Mouse (Mus musculus) forebrain, embryonic 16.5 days (tissue): ENCODE results near the gene Mob3b. TPM values are rescaled to one million over a fixed set of nuclear protein-coding genes. Genes with fewer than 3 reads are reported as not detected.

ENCODE experiments used
- ATAC-seq: fragments of 200-750 bp; cut with Nextera tagmentation; 2 replicates; pipeline ENCODE4 v1.8.0; 2017; ENCODE audit warnings: mild to moderate bottlenecking, moderate library complexity
- H3K27ac ChIP-seq: fragments of 300-500 bp; sonication (generic); 2 replicates; pipeline ENCODE4 v1.5.1; 2014; ENCODE audit warnings: low read length, control low read depth
- H3K27me3 ChIP-seq: fragments of 300-500 bp; sonication (generic); replicated peaks from 2 replicates; pipeline ENCODE4 v1.6.1; 2014; ENCODE audit warnings: low read length; ENCODE audit not compliant: control insufficient read depth, insufficient read depth
- H3K36me3 ChIP-seq: fragments of 300-500 bp; sonication (generic); 2 replicates; pipeline ENCODE4 v1.6.1; 2014; ENCODE audit not compliant: control insufficient read depth, insufficient read depth
- H3K4me1 ChIP-seq: fragments of 300-500 bp; sonication (generic); replicated peaks from 2 replicates; pipeline ENCODE4 v1.6.1; 2014; ENCODE audit warnings: low read length; ENCODE audit not compliant: control insufficient read depth, insufficient read depth
- H3K4me2 ChIP-seq: fragments of 300-500 bp; sonication (generic); 2 replicates; pipeline ENCODE4 v1.6.1; 2014; ENCODE audit warnings: mild to moderate bottlenecking, low read length, control low read depth
- H3K4me3 ChIP-seq: fragments of 300-500 bp; sonication (generic); replicated peaks from 2 replicates; pipeline ENCODE4 v1.5.1; 2014; ENCODE audit warnings: mild to moderate bottlenecking, low read length, control low read depth
- H3K9ac ChIP-seq: fragments of 300-500 bp; sonication (generic); replicated peaks from 2 replicates; pipeline ENCODE4 v1.6.1; 2014; ENCODE audit warnings: low read depth, low read length, control low read depth
- H3K9me3 ChIP-seq: fragments of 300-500 bp; sonication (generic); 2 replicates; pipeline ENCODE4 v1.6.1; 2016; ENCODE audit warnings: low read length; ENCODE audit not compliant: control insufficient read depth
- WGBS: fragments of 180-500 bp; shearing (Covaris S2); extraction: QIAGEN DNeasy Blood & Tissue Kit; methylation state at CpG from one replicate; pipeline ENCODE4 v1.1.7; 2014; 5-methylcytosine and 5-hydroxymethylcytosine counted together
- polyA plus RNA-seq: library from polyadenylated mRNA; unstranded; fragments of >200 nt; fragmentation: Nextera tagmentation; extraction: Ambion mirVana; gene quantifications from 2 replicates; pipeline ENCODE4 v1.2.1, GENCODE M21; 2015

Gene Mob3b
- polyA plus RNA-seq, 1 experiment from 2014 or later = 4.3 TPM

GRCm38 (mm10) chr4:35135806-35136205 lies 21.5 kb downstream of the Mob3b start:
- no peak for ATAC-seq
- no peak overlapping the region for H3K4me2 ChIP-seq
- WGBS = 70% methylated on average over 4 of the region's 4 CpGs

DNA sequence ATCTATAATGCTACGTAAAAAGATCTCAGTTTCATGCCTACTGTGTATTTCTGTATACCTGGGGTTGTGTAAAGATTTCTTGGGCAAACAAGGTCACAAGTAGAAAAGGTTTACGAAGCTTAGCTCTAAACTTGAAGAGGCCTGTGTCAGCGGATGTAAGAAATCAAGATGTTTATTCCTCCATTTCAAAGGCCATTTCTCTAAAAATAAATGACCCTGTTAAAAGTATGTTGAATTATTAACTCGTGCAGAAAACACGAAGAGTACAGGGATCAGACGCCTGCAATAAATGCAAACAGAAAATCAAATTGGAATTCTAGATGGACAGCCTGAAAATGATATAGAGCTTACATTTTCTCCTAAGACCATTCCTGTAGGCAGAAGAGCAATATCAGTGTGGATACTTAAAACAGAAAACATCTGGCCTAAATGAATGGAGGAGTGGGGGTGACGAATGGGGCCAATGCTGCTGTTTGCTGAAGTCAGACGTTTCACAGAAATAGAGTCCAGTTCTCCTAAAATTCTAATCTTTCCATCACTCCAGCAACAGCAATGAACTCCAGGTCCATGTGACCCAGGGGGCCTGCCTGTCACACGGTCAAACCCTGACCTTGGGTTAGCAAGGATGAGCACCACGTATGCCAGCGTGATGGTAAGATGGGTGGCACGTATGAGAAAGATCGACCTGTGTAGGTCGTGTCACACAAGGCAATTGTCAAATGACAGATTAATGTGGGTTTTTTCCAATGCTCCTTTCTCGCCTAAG lies 22.3 kb downstream of the Mob3b start:
- Histone ChIP-seq H3K27ac (no peak overlapping the region), H3K27me3 (no peaks in the 10 kb centered on the region), H3K4me3 (no peak overlapping the region), H3K9me3 (no peaks in the 10 kb centered on the region), H3K4me1 (no peaks in the 10 kb centered on the region), H3K36me3 (no peaks in the 10 kb centered on the region), H3K4me2 (no peak overlapping the region), H3K9ac (no peak overlapping the region)
- WGBS = 91% methylated on average over 15 of the region's 15 CpGs
- no peak for ATAC-seq

More at GRCm38 (mm10) chr4:35135806-35136205, 21.5 kb downstream of the Mob3b start:
- no peaks in the 10 kb centered on the region for H3K9me3 ChIP-seq
- no peak overlapping the region for H3K9ac ChIP-seq
- H3K36me3 ChIP-seq = no peaks in the 10 kb centered on the region
- no peaks in the 10 kb centered on the region for H3K27me3 ChIP-seq
- no peak overlapping the region for H3K27ac ChIP-seq
- H3K4me1 ChIP-seq = no peaks in the 10 kb centered on the region
- H3K4me3 ChIP-seq = no peak overlapping the region

DNA sequence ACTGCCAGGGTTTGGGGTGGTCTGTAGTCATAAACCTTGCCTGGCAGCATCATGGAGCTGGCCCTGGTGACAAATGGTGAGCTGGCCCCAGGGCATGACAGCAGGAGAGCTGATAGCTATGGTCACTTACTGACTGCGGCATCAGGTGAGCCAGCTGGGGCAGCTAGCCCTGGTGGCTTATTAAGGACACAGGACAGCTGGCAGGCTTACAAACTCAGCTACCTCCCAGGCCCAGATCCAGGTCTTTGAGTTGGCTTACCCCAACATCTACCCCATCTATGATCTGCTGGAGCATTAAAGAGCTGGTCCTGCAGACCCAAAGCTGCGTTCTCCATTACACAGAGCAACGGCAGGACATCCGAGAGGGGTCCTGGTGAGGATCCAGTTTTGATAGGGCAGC lies 23.9 kb downstream of the Mob3b start:
- no peak overlapping the region for H3K27ac ChIP-seq
- no peak overlapping the region for H3K4me3 ChIP-seq
- H3K27me3 ChIP-seq = no peaks in the 10 kb centered on the region
- no peaks in the 10 kb centered on the region for H3K36me3 ChIP-seq
- H3K9me3 ChIP-seq = no peaks in the 10 kb centered on the region
- no peak for ATAC-seq
- H3K4me1 ChIP-seq = no peaks in the 10 kb centered on the region
- WGBS = 93% methylated on average over 4 of the region's 4 CpGs
- no peak overlapping the region for H3K4me2 ChIP-seq
- no peak overlapping the region for H3K9ac ChIP-seq

GRCm38 (mm10) chr4:35131592-35131991 lies 25.7 kb downstream of the Mob3b start:
- Histone ChIP-seq H3K4me1 (no peaks in the 10 kb centered on the region), H3K27ac (no peak overlapping the region), H3K9ac (no peak overlapping the region), H3K36me3 (no peaks in the 10 kb centered on the region), H3K27me3 (no peaks in the 10 kb centered on the region), H3K9me3 (no peaks in the 10 kb centered on the region), H3K4me3 (no peak overlapping the region), H3K4me2 (no peak overlapping the region)
- 85% methylated on average over 4 of the region's 4 CpGs for WGBS
- ATAC-seq = no peak

GRCm38 (mm10) chr4:35130411-35130948 lies 26.8 kb downstream of the Mob3b start:
- Histone ChIP-seq H3K9ac (no peak overlapping the region), H3K4me3 (no peak overlapping the region), H3K4me2 (no peak overlapping the region), H3K4me1 (peaks cover 2% of the 10 kb centered on the region), H3K9me3 (no peaks in the 10 kb centered on the region), H3K27me3 (no peaks in the 10 kb centered on the region), H3K27ac (no peak overlapping the region), H3K36me3 (no peaks in the 10 kb centered on the region)
- 73% methylated on average over 6 of the region's 6 CpGs for WGBS
- no peak for ATAC-seq

GRCm38 (mm10) chr4:35127759-35128158 lies 29.5 kb downstream of the Mob3b start:
- Histone ChIP-seq H3K9me3 (no peaks in the 10 kb centered on the region), H3K27me3 (no peaks in the 10 kb centered on the region), H3K27ac (no peak overlapping the region), H3K4me2 (no peak overlapping the region), H3K9ac (no peak overlapping the region), H3K36me3 (no peaks in the 10 kb centered on the region), H3K4me1 (peaks cover 15% of the 10 kb centered on the region), H3K4me3 (no peak overlapping the region)
- ATAC-seq = no peak
- 46% methylated on average over 6 of the region's 6 CpGs for WGBS

DNA sequence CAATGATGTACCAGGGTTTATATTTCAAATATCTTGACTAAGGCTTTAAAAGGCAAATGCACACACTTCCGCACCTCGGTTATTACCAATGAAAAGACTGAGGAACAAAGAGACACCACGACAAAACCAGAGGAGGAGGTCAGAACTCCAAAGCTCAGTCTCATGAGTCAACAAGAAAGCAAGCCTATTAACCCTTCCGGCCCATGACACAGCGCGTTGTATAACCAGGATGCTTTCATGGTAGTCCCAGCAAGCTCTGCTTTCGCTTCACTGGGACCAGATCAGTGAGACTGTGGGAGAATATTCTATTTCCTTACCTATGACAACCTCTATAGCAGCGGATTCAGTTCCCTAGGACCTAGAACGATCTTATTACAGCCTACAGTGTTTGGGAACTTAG lies 30.5 kb downstream of the Mob3b start:
- Histone ChIP-seq H3K4me2 (no peak overlapping the region), H3K4me1 (peaks cover 18% of the 10 kb centered on the region), H3K36me3 (no peaks in the 10 kb centered on the region), H3K4me3 (no peak overlapping the region), H3K27ac (no peak overlapping the region), H3K27me3 (no peaks in the 10 kb centered on the region), H3K9ac (no peak overlapping the region), H3K9me3 (no peaks in the 10 kb centered on the region)
- ATAC-seq = no peak
- 44% methylated on average over 9 of the region's 9 CpGs for WGBS

DNA sequence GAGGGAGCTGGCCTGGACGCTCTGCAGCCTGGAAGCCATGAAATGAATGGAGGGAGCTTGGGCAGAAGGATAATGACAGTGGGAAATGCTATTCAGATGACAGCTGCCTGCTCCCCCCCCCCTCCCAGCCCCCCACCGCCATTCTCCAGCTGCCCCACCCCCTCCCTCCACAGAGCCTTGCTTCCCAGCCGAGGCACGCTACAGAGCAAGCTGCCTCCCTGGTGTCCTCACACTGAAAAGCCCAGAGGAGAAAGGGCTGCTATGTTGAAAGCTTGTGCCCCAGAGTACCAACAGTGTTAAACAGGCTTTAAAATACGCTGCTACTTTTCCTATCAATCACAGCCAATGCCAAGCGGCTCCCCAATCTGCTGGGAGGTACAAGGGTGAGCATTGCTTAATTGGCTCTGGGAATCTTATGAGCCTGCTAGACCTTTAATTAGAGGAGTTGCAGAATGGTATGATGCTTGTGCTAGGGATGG lies 31.9 kb downstream of the Mob3b start:
- Histone ChIP-seq H3K9ac (no peak overlapping the region), H3K36me3 (no peaks in the 10 kb centered on the region), H3K4me1 (peaks cover 26% of the 10 kb centered on the region), H3K27me3 (no peaks in the 10 kb centered on the region), H3K9me3 (no peaks in the 10 kb centered on the region), H3K27ac (peak overlapping the region; percentile 62), H3K4me2 (peak overlapping the region; percentile 26), H3K4me3 (no peak overlapping the region)
- WGBS = 9% methylated on average over 6 of the region's 6 CpGs
- ATAC-seq = peak; percentile 93

DNA sequence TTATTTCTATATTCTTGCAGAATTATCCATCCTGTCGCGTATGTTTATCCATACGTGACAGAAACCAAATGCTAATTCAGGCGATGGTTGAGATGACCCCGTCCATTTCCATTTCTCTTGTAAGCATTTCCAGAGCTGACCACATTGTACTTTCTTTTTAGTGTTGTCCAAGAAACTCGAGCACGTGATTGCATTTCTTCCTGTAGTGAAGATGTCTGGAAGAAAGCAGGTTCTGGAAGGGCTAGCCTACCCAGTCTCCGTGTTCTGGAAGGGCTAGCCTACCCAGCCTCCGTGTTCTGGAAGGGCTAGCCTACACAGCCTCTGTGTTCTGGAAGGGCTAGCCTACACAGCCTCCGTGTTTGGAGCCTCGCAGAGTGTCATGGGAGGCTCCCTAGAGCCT lies 33.3 kb downstream of the Mob3b start:
- 65% methylated on average over 11 of the region's 11 CpGs for WGBS
- H3K4me2 ChIP-seq = 0 out of 2 replicates have a peak overlapping the region, but pooled peaks have one; percentile 11
- H3K9ac ChIP-seq = no peak overlapping the region
- peaks cover 26% of the 10 kb centered on the region for H3K4me1 ChIP-seq
- no peaks in the 10 kb centered on the region for H3K36me3 ChIP-seq
- H3K27me3 ChIP-seq = no peaks in the 10 kb centered on the region
- no peak for ATAC-seq
- H3K27ac ChIP-seq = no peak overlapping the region
- no peak overlapping the region for H3K4me3 ChIP-seq
- no peaks in the 10 kb centered on the region for H3K9me3 ChIP-seq
